Mouse (Mus musculus): ENCODE measurements around the gene Map3k9. TPM values are rescaled to one million over a fixed set of nuclear protein-coding genes. Genes with fewer than 3 reads are reported as not detected.
A peak's percentile ranks its signal among the peaks of the same experiment; 100 is the strongest.

The Map3k9 gene
- polyA plus RNA-seq, 1 experiment from 2014 or later = 2.6 TPM

- Histone ChIP-seq H3K27me3 (replicated peaks) (no peaks in the 10 kb centered on the region), H3K4me2 (no peak overlapping the region), H3K27ac (no peak overlapping the region), H3K4me3 (replicated peaks) (no peak overlapping the region), H3K36me3 (no peaks in the 10 kb centered on the region), H3K4me1 (no peaks in the 10 kb centered on the region), H3K9me3 (no peaks in the 10 kb centered on the region), H3K9ac (no peak overlapping the region)
- WGBS = 74% methylated on average over 7 of the region's 7 CpGs
- ATAC-seq (ENCODE audit: insufficient read depth, low FRiP score, low read depth) = no peak
Measured at GRCm38 (mm10) chr12:81690751-81691150, 90.2 kb downstream of the Map3k9 start.

- no peaks in the 10 kb centered on the region for H3K9me3 ChIP-seq
- H3K4me3 ChIP-seq (replicated peaks) = no peak overlapping the region
- H3K27ac ChIP-seq = no peak overlapping the region
- 90% methylated on average over 15 of the region's 15 CpGs for WGBS
- no peak overlapping the region for H3K9ac ChIP-seq
- no peaks in the 10 kb centered on the region for H3K4me1 ChIP-seq
- H3K36me3 ChIP-seq = no peaks in the 10 kb centered on the region
- no peak overlapping the region for H3K4me2 ChIP-seq
- no peak for ATAC-seq (ENCODE audit: insufficient read depth, low FRiP score, low read depth)
- H3K27me3 ChIP-seq (replicated peaks) = no peaks in the 10 kb centered on the region
Measured at GRCm38 (mm10) chr12:81690111-81690510, 90.9 kb downstream of the Map3k9 start.

- Histone ChIP-seq H3K36me3 (no peaks in the 10 kb centered on the region), H3K4me1 (no peaks in the 10 kb centered on the region), H3K4me2 (no peak overlapping the region), H3K4me3 (replicated peaks) (no peak overlapping the region), H3K27me3 (replicated peaks) (no peaks in the 10 kb centered on the region), H3K9ac (no peak overlapping the region), H3K9me3 (no peaks in the 10 kb centered on the region), H3K27ac (no peak overlapping the region)
- 45% methylated on average over 4 of the region's 4 CpGs for WGBS
- no peak for ATAC-seq (ENCODE audit: insufficient read depth, low FRiP score, low read depth)
Measured at GRCm38 (mm10) chr12:81689505-81690056, 91.4 kb downstream of the Map3k9 start.

GRCm38 (mm10) chr12:81688537-81688936 is 92.4 kb downstream of the Map3k9 start:
- H3K4me1 ChIP-seq = no peaks in the 10 kb centered on the region
- no peak overlapping the region for H3K27ac ChIP-seq
- H3K36me3 ChIP-seq = no peaks in the 10 kb centered on the region
- no peaks in the 10 kb centered on the region for H3K9me3 ChIP-seq
- H3K4me3 ChIP-seq (replicated peaks) = no peak overlapping the region
- ATAC-seq (ENCODE audit: insufficient read depth, low FRiP score, low read depth) = no peak
- 76% methylated on average over 4 of the region's 4 CpGs for WGBS
- H3K4me2 ChIP-seq = no peak overlapping the region
- no peaks in the 10 kb centered on the region for H3K27me3 ChIP-seq (replicated peaks)
- H3K9ac ChIP-seq = no peak overlapping the region

GRCm38 (mm10) chr12:81687873-81688272 is 93.1 kb downstream of the Map3k9 start:
- no peak overlapping the region for H3K4me2 ChIP-seq
- H3K9ac ChIP-seq = no peak overlapping the region
- H3K27me3 ChIP-seq (replicated peaks) = no peaks in the 10 kb centered on the region
- 83% methylated on average over 5 of the region's 5 CpGs for WGBS
- no peaks in the 10 kb centered on the region for H3K36me3 ChIP-seq
- ATAC-seq (ENCODE audit: insufficient read depth, low FRiP score, low read depth) = no peak
- H3K4me1 ChIP-seq = no peaks in the 10 kb centered on the region
- H3K27ac ChIP-seq = no peak overlapping the region
- H3K9me3 ChIP-seq = no peaks in the 10 kb centered on the region
- H3K4me3 ChIP-seq (replicated peaks) = no peak overlapping the region

- no peaks in the 10 kb centered on the region for H3K27me3 ChIP-seq (replicated peaks)
- H3K4me1 ChIP-seq = no peaks in the 10 kb centered on the region
- peak; percentile 14; the same call in 1 of the 2 replicates for ATAC-seq (ENCODE audit: insufficient read depth, low FRiP score, low read depth)
- H3K9ac ChIP-seq = no peak overlapping the region
- 47% methylated on average over 12 of the region's 12 CpGs for WGBS
- no peaks in the 10 kb centered on the region for H3K9me3 ChIP-seq
- no peak overlapping the region for H3K27ac ChIP-seq
- H3K4me3 ChIP-seq (replicated peaks) = no peak overlapping the region
- H3K4me2 ChIP-seq = no peak overlapping the region
- no peaks in the 10 kb centered on the region for H3K36me3 ChIP-seq
Measured at GRCm38 (mm10) chr12:81686406-81687117, 94.4 kb downstream of the Map3k9 start.

GRCm38 (mm10) chr12:81685981-81686380 is 95.0 kb downstream of the Map3k9 start:
- Histone ChIP-seq H3K27ac (no peak overlapping the region), H3K9me3 (no peaks in the 10 kb centered on the region)
- 47% methylated on average over 3 of the region's 3 CpGs for WGBS

GRCm38 (mm10) chr12:81684096-81684495 is 96.9 kb downstream of the Map3k9 start:
- WGBS = 79% methylated on average over 6 of the region's 6 CpGs
- Histone ChIP-seq H3K4me2 (no peak overlapping the region), H3K27ac (no peak overlapping the region), H3K4me3 (replicated peaks) (no peak overlapping the region), H3K4me1 (no peaks in the 10 kb centered on the region), H3K36me3 (no peaks in the 10 kb centered on the region), H3K9me3 (no peaks in the 10 kb centered on the region), H3K27me3 (replicated peaks) (no peaks in the 10 kb centered on the region), H3K9ac (no peak overlapping the region)
- ATAC-seq (ENCODE audit: insufficient read depth, low FRiP score, low read depth) = no peak

More at GRCm38 (mm10) chr12:81685981-81686380, 95.0 kb downstream of the Map3k9 start:
- Histone ChIP-seq H3K4me1 (no peaks in the 10 kb centered on the region), H3K27me3 (replicated peaks) (no peaks in the 10 kb centered on the region), H3K9ac (no peak overlapping the region), H3K4me3 (replicated peaks) (no peak overlapping the region), H3K4me2 (no peak overlapping the region), H3K36me3 (no peaks in the 10 kb centered on the region)
- ATAC-seq (ENCODE audit: insufficient read depth, low FRiP score, low read depth) = no peak

GRCm38 (mm10) chr12:81683395-81683794 is 97.6 kb downstream of the Map3k9 start:
- Histone ChIP-seq H3K9ac (no peak overlapping the region), H3K27ac (no peak overlapping the region), H3K36me3 (no peaks in the 10 kb centered on the region), H3K27me3 (replicated peaks) (no peaks in the 10 kb centered on the region), H3K4me2 (no peak overlapping the region), H3K4me3 (replicated peaks) (no peak overlapping the region), H3K4me1 (no peaks in the 10 kb centered on the region), H3K9me3 (no peaks in the 10 kb centered on the region)
- WGBS = 59% methylated on average over 11 of the region's 11 CpGs
- no peak for ATAC-seq (ENCODE audit: insufficient read depth, low FRiP score, low read depth)

- WGBS = 70% methylated on average over 7 of the region's 7 CpGs
- ATAC-seq (ENCODE audit: insufficient read depth, low FRiP score, low read depth) = no peak
- no peaks in the 10 kb centered on the region for H3K27me3 ChIP-seq (replicated peaks)
Measured at GRCm38 (mm10) chr12:81679807-81680529, 101.0 kb downstream of the Map3k9 start.

GRCm38 (mm10) chr12:81675557-81675956 is 105.4 kb downstream of the Map3k9 start:
- no peak for ATAC-seq (ENCODE audit: insufficient read depth, low FRiP score, low read depth)
- no peaks in the 10 kb centered on the region for H3K36me3 ChIP-seq
- no peaks in the 10 kb centered on the region for H3K4me1 ChIP-seq
- H3K4me2 ChIP-seq = no peak overlapping the region
- no peaks in the 10 kb centered on the region for H3K27me3 ChIP-seq (replicated peaks)
- 43% methylated on average over 2 of the region's 2 CpGs for WGBS
- no peak overlapping the region for H3K9ac ChIP-seq
- no peak overlapping the region for H3K27ac ChIP-seq
- H3K9me3 ChIP-seq = no peaks in the 10 kb centered on the region
- no peak overlapping the region for H3K4me3 ChIP-seq (replicated peaks)

More at GRCm38 (mm10) chr12:81679807-81680529, 101.0 kb downstream of the Map3k9 start:
- Histone ChIP-seq H3K9ac (no peak overlapping the region), H3K36me3 (no peaks in the 10 kb centered on the region), H3K27ac (no peak overlapping the region), H3K9me3 (no peaks in the 10 kb centered on the region), H3K4me3 (replicated peaks) (no peak overlapping the region), H3K4me2 (no peak overlapping the region), H3K4me1 (no peaks in the 10 kb centered on the region)

Data from stomach, embryonic 15.5 days (tissue).